Comparison of ENCODE assay signal across 7 mouse cellular contexts in the genomic region with DNA sequence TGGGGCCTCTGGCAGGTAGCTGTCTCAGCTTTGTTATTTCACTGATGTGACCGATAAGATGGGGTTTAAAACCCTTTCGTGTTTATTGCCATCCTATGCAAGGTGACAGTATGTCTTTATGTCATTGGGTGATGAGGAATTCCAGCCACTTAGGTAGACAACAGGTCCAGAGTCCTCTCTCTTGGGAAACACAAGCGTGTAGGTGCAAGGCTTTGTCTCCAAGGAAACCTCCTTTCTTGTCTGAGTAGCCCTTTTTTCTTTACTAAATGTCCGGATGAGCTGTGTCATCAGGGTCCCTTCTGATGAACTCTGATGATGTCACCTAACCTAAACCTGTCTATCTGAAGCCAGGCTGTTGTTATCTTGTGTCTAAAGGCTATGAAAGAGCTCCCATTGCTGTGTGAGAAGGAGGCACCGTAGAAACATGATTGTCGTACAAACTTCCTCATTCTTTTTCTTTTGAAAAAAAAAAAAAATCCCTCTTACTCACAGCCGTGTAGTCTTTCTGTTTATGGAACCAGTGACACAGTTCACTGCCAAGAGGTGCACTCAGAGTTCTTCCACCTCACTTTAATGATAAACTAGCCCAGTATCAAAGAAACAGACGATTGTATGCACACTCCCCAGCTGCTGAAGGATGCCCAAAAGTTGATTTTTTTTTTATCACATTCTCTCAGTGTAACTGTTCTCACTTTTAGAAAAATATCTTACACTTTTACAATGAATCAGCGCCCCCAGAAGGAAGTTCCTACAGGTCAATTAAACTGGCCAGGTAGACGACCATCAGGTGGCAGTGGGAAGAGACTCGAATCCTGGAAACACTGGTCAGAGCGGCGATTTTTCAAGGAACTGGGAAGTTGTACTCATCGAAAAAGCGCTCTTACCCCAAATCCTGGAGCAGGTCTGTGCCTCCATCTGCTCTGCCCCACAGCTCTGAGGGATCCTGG. TPM values are rescaled to one million over a fixed set of nuclear protein-coding genes. Genes with fewer than 3 reads are reported as not detected.
DNase-seq lines count a peak whose midpoint lies in the region; ATAC-seq and TF ChIP-seq lines count a peak whose summit lies in the region.

No protein-coding gene starts in this region.

- peak; percentile 26 for DNase-seq in thymus, postnatal 25 days
- no peak for DNase-seq in thymus, postnatal 4 days
- DNase-seq in naive thymus-derived CD4-positive, alpha-beta T cell, adult 2 months (ENCODE audit: low read depth): peak; percentile 71
- no peak for DNase-seq in layer of hippocampus, adult 9-10 months (ENCODE audit: low spot score)
- no peak for DNase-seq in cerebellum, adult 9-10 months

- no peaks in the 10 kb centered on the region for H3K27me3 ChIP-seq in intestine, embryonic 16.5 days (replicated peaks; ENCODE audit: control insufficient read depth, insufficient read depth, low read length)

- peak overlapping the region; percentile 65 for H3K4me2 ChIP-seq in intestine, embryonic 16.5 days (ENCODE audit: low read depth, low read length)

- no peaks in the 10 kb centered on the region for H3K36me3 ChIP-seq in intestine, embryonic 16.5 days (ENCODE audit: control insufficient read depth, insufficient read depth, low read length)

- H3K9me3 ChIP-seq in intestine, embryonic 16.5 days (ENCODE audit: control insufficient read depth, low read length): no peaks in the 10 kb centered on the region

- H3K4me3 ChIP-seq in embryonic fibroblast, embryonic 13.5 days (ENCODE audit: insufficient read depth, low read length): peak overlapping the region; percentile 63
- H3K4me3 ChIP-seq in intestine, embryonic 16.5 days (ENCODE audit: low read length): peak overlapping the region; percentile 58

- H3K27ac ChIP-seq in embryonic fibroblast, embryonic 13.5 days (ENCODE audit: insufficient read depth, low read length): peak overlapping the region; percentile 18; the same call in 1 of the 2 replicates
- H3K27ac ChIP-seq in intestine, embryonic 16.5 days (ENCODE audit: low read length): peak overlapping the region; percentile 90

- no peaks in the 10 kb centered on the region for H3K4me1 ChIP-seq in embryonic fibroblast, embryonic 13.5 days (ENCODE audit: control insufficient read depth, insufficient read depth, low read length)
- H3K4me1 ChIP-seq in intestine, embryonic 16.5 days (ENCODE audit: control insufficient read depth, insufficient read depth, low read length): peaks cover 7% of the 10 kb centered on the region; the same call in 1 of the 2 replicates

- peak overlapping the region; percentile 69 for H3K9ac ChIP-seq in intestine, embryonic 16.5 days (ENCODE audit: low read depth, low read length)

- ATAC-seq in intestine, embryonic 16.5 days: peak; percentile 88

- WGBS in intestine, embryonic 16.5 days: 16% methylated on average over 15 of the region's 15 CpGs

- 0 out of 2 replicates have a peak, but pooled peaks have one; percentile 22 for TF ChIP-seq POLR2A in embryonic fibroblast, embryonic 13.5 days (IDR thresholded peaks at IDR 0.05; ENCODE audit: low read depth, low read length)

- no peak for TF ChIP-seq CTCF in embryonic fibroblast, embryonic 13.5 days (IDR thresholded peaks at IDR 0.05; ENCODE audit: borderline replicate concordance, insufficient read depth, low read length)

RNA-seq across cellular contexts. Expression of gene Dapp1, which starts 0.6 kb away (rescaled TPM):
- 15.4 and 15.6 TPM in 2 replicates for polyA plus RNA-seq in embryonic fibroblast, embryonic 13.5 days (2011; ENCODE audit: insufficient read length, low read depth, missing spikeins)
- polyA plus RNA-seq in intestine, embryonic 16.5 days (2015; fragmentation: Nextera tagmentation; extraction: Ambion mirVana): 35.8 and 41.6 TPM in 2 replicates

Comparison
In these comparisons a context has a peak if more than half of its experiments do, and no peak if none do; other contexts are left out.
1. DNase-seq: peak in thymus, postnatal 25 days (single experiment) and naive thymus-derived CD4-positive, alpha-beta T cell, adult 2 months (single experiment); none in thymus, postnatal 4 days (single experiment), layer of hippocampus, adult 9-10 months (single experiment) and cerebellum, adult 9-10 months (single experiment).